Mouse (Mus musculus) layer of hippocampus, adult 9-11 months (tissue): Measurements from ENCODE around the gene Flt1.

ENCODE experiments used
- DNase-seq: peaks from one replicate; pipeline ENCODE4 v3.0.0; 2022

The Flt1 gene

DNA sequence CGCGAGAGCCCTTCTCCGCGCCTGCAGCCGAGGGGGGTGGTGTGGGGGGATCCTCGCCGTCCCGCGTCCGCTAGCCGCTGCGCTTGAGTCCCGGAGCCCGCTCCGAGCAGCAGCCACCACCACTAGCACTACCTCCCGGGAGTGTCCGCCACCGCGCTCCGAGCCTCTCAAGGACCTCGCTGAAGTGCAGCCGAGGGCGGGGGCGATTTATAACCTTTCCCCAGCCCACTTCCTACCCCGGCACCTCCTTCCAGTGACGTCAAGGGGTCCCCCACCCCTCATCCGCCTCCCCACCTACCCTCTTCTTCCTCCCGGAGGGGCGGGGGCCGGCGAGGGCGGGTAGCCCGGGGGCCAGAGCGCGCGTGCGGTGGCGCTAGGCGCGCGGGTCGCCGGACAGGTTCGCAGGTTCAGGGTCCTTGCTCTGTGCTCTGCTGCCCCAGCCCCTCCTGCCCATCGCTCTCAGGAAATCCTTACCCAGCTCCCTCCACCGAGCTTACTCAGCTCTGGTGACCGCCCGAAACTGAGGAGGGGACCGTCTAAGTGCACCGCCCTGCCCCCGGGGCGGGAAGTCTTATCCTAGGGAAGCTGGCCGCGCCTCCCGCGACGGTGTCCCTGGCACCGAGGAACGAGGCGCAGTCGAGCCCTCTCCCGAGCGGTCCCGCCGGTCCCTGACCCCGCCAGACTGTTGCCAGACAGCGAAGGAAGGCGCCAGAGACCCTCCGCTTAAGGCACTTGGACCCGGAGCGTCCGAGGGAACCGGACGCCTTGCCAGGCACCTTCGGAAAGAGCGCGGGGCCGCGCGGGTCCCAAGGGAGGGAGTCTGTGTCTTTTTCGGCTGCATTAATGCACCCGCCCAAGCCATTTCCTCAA is at the start of gene Flt1:
Gene Flt1 (minus strand): TSS at position 181 of the 870 bp plus-strand sequence.
- no peak for DNase-seq

DNA sequence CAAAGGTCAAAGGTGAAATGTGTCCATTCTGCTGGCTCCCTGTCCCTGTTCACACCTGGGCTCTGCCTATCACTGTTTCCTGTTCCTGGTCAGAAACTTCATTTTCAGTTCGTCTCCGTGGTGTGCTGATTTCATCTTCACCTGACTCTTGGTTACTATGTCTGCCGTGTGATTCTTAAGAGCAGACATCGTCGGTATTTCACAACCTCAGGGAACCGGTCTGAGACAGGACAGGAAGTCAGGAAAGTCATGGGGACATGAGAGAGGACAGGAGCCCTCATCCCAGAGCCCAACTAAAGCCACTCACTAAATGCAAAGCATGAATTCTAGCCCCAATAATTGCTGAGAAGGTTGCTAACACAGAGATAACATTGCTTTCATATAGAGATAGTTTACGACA is 49.4 kb upstream of the Flt1 start:
- DNase-seq: no peak

DNA sequence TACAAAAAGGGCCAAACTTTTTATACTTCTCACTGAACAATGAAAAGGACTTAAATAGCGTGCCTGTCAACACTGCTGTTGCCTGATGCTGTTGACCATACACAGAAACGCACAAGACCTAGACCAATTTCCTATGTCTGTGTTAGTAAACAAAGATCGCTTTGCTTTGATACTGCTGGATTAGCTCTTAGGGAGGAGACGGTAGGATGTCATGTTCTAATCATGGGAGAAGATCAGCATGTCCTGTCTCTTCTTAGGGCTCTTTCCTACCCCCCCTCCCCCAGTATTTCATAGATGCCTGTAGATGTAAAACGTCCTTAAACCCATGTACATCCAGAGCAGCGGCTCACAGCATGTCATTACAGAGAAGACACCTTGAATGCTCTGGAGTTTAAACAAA is 44.1 kb upstream of the Flt1 start:
- no peak for DNase-seq

DNA sequence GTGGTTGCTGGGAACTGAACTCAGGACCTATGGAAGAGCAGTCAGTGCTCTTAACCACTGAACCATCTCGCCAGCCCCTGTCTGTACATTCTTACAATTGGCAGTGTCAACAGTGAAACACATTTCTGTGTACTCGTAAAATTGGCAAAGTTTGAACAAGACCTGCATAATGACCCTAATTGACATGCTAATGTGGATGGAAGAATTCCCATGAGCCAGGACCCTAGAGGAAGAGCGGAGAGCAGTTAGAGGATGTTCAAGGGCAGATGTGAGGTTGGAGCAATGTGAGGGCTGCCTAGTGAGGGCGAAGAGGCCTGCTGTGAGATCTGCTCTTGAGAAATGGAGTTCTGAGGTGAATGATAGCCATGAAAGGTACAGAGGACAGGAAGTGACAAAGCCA is 38.2 kb upstream of the Flt1 start:
- no peak for DNase-seq

DNA sequence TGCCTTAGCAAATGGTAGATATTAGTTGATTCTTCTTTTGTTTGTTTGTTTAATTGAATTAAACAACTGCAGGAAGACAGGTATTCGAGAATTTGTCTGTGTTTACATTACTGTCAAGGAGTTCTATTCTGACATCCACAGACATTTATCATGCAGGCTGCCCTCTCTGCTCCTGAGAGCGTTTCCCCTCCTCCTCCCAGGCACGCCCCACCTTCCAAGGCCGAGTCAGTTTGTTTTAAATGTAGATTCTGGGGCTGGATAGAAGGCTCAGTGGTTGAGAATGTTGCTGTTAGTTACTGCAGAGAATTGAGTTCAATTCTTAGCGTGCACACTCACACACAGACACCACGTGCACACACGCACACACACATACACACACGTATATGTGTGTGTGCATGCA is 36.2 kb upstream of the Flt1 start:
- no peak for DNase-seq

DNA sequence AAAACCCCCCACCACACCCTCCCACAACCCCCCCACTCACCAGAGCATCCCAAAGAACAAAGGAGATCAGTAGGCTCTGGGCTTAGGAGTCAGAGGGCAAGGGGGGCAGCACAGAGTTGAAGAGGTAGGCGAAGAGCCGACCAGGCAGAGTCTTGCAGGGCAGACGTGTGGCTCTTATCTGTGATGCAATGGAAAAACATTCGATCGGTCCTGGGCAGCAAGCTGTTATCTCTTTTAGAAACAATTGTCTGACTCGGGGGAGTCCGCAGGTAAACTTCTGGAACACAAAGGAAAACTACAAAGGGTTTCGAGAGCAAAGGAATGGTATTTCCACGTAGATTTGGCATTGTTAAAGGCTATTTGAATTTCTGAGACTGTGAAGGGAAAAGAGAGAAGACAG is 35.5 kb upstream of the Flt1 start:
- no peak for DNase-seq

DNA sequence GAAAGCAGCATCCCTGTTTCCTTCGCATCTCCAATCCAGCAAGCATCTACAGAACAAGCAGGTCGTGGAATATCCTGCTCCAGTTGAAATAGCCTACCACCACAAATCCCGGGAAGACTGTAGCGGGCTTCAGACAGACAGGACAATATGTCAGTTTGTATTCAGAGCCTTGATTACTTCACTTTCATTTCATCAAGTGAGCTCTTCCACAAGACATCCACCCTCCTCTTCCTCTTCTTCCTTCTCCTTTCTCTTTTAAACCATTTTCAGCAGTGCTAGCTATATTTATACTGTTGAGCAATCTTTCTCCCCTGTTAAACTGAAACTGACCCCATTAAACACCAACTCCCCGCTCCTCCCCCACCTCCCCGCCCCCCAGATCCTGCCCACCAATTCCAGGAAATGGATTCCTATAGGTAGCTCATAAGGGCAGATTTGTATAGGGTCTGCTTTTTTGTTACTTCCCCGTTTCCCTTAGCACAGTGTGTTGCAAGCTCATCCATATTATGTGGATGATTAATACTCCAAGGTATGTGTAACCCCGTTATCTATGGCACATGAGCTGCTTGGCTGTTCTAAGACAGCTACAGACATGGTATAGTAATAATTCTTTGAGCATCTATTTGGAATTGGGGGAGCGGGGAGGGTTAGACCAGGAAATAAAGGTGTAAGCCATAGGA is 33.0 kb upstream of the Flt1 start:
- no peak for DNase-seq

DNA sequence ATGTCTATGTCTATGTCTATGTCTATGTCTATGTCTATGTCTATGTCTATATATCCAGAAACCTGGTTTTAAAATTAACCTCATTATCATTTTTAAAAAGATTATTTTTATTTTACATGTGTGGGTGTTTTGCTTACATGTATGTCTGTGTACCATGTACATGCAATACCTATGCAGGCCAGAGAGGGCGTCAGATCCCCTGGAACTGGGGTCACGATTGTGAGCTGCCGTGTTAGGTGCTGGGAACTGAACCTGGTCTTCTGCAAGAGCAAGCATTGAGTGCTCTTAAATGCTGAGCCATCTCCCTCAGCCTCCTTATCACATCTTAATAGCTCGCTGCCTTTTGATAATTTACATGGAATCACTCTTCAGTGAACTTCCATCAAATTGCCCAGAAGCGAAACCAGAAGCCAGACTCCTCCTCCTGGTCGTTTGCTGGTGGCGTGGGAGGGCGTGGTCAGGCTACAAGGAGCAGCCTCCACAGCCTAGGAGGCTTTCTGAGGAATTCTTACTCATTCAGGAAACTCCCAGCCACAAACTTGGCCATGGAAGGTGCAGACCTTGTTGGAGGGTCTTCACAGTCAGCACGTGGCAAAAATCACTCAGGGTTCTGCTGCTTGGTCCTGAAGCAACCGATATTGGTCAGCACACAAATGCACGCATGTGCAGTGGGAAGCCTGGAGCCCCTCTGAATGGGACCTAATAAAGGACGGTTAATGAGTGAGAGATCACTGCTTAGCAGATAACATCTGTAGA is 32.2 kb upstream of the Flt1 start:
- DNase-seq: peak; percentile 25

DNA sequence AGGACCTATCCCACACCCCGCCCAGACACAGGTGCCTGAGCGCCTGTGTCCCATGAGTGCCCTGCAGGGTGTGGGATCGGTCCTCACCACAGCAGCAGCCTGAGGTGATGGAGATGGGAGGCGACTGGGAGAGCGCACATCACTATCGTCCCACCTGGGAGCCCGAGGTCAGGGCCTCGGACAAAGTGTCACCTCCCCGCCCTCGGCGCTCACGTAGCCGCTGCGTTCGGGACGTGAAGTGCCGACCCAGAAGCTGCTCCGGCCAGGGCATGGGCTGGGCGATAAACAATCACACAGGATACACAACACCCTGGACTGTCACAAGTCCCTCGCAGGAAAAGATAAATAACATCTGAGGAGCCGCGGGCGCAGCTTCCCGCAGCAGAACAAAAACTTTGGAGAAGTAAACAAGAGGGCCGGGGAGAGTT is 27.1 kb upstream of the Flt1 start:
- DNase-seq: no peak

DNA sequence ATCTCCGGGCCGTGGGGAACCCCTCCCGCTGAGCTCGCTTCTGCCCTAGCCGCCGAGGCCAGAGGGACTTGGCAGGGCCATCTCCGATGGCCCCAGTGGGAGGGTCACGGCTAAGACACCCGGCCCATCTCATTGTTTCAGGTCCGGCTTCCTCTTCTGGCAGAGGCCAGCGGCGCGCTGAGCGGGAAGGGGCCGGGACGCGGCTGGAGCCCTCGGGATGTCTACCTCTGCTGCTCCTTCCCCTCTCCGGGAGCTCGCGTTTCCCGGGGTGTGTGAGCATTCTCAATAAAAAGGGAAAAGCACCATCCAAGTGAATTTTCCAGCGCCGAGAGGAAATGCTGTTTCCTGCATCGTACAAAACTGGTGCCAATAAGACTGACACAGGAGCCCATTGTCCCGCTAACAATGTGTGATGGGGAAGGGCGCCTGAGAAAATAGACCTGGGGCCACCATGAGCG is 25.9 kb upstream of the Flt1 start:
- DNase-seq: peak; percentile 19

DNA sequence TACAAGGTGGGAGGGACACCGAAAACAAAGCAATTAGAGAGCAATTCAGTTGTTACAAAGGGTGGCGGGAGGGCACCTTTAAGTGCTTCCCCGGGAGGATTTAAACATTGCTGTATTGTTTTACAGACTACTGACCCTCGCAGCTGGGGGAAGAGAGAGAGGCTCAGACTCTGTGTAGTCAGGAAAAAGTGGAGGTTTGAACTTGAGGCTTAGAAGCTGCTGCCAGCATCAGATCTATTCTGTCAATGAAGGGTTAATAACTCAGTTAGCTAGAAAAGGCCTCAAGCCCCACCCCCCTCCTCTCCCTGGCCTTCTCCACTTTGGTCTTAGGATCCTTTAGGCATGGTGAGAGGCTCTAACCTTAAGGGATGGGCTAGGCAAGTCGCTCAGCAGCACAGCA is 24.2 kb upstream of the Flt1 start:
- no peak for DNase-seq

DNA sequence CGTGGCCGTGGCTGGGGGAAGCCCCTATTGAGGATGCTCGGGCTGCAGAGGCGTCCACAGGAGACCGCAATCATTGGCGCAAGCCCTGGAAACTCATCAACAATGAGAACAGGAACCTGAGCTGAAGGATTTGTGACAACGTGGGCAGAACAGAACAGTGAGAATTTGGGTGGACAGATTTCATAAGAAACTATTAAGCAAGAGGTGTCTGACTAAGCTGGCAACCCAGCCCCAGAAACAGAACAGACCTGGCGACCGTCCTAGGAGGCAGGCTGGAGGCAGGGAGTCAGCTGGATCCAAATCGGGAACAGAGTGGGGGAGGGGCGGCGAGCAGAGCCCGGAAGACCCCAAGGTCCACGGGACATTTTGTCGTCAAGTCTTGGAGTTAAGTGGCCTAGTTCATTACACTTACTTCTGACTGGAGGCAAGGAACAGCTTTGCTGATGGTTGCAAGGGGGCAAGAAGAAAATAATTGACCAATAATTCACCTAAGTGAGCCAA is 22.3 kb upstream of the Flt1 start:
- DNase-seq: peak; percentile 67

DNA sequence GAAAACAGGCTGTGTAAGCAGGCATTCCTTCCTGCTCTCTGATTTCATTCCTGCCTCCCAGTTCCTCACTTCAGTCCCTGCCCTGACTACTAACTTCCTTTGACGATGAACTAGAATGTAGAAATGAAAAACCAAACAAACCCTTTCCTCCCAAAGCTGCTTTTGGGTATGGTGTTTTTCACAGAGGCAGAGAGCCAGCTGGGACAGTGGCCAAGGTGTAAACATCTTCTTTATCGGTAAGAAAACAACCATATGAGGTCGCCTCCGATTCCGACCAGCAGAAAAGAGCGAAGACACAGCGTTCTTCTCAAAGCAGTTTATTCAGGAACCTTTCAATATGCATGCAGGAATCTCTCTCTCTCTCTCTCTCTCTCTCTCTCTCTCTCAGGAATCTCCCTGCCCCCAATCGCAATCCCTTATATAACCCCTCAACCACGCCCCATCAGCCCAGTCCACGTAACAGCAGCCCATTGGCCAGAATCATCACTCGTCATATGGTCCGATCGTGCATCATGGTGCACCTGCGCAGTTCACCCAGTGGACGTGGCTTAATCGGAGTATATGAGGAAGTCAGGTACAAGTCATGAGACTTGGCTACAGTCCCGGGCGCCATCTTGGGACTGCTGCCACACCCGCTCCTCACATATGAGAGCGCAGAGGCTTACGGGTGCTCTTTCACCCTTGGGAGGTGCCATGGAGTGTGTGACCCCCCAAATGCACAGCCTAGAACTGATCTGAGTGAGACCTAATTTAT is 19.3 kb upstream of the Flt1 start:
- no peak for DNase-seq

DNA sequence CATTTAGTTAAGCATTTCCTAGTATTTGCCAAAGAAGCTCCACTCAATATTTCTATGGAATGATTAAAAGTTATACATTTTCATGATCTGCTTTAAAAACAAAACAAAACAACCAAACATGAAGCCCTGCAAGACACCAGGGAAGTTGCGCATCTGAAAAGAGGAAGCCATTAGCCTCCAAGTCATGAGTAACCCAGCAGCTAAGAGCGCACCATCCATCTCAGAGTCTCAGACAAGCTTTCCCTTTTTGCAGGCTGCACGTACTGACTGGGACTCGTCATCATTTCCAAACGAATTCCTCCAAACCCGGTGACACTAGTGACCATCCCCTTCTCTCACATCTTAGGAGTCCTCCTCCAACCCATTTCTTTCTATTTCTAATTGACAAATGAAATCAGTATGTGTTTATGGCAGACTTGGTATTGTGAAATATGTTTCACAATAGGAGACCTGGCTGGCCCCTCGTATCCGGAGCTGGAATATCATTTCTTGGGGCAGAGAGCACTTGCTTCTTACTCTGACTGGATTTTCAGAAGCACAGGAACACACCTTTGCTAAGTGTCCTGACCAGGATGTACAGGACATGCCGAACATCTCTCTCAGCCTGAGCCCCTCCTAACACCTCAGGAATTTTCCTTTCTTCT is 16.8 kb upstream of the Flt1 start:
- DNase-seq: no peak

DNA sequence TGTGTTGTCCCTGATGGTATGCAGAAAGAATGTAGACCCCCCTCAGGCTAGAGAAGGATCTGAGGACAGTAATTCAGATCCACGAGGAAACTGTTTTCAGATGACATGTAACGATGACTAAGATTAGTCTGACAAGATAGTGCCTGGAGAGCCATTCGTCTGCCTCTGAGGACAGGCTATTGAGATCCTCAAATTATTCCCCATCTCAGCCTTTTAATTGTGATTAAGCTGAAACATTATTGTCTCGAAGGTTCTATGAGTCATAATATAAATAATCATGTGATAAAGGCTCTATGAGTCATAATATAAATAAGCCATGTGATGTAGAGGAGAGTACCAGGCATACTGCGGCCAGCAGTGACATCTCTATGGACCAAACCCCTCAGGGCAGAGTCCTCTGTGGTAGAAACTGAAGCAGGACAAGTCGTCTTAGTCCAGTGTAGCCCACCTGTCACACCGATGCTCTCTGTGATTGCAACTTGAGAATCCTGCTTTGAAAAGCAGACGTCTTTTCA is 11.0 kb upstream of the Flt1 start:
- no peak for DNase-seq

DNA sequence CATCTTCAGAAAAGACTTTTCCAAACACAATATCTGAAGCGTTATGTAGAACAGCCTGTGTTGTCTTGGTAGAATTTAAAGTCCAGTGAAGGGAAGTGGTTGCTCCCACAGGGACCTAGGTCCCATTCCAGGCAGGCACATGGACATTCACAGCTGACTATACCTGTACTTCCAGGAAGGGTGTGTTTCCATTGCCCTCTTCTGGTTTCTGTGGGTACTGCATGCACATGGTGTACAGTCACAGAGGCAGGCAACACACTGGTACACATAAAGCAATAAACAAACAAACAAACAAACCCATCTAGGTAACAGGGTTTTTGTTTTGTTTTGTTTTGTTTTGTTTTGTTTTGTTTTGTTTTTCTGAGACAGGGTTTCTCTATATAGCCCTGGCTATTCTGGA is 7.9 kb upstream of the Flt1 start:
- DNase-seq: no peak

DNA sequence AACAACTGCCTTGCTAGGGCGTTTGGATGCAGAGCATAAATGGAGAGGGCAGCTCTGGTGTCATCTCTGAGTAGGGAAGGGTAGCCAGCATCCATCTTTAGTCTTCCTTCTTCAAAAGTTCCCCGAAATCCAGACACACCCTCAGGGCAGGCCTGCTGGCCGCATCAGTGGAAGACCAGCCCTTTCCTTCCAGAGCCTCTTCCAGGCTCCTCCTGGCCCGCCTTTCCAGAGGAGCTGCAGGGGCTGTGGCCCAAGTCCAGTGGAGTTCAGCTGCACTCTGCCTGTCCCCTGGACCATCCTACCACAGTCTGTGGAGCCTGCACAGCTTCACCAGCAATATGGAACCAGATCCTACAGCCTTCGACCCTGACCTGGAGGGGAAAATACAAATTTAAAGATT is 7.1 kb upstream of the Flt1 start:
- DNase-seq: no peak

DNA sequence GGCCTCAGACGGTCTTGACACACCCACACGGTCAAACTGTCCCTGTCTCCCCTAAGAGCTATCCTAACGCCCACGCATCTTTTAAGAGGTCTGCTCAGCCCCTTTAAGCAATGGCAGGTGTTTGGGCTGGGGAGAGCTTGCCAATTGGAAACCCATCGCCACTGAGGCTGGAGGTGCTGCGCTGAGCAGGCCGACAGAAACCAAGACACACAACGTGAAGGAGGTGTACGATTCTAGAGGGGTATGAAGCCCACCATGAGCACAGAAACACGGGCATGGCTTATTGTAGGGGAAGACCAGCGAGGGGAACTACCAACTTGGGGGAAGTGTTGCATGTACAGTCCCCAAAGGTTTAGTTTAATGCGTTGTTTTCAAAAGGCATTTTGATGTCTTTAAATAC is 1.7 kb upstream of the Flt1 start:
- DNase-seq: no peak

DNA sequence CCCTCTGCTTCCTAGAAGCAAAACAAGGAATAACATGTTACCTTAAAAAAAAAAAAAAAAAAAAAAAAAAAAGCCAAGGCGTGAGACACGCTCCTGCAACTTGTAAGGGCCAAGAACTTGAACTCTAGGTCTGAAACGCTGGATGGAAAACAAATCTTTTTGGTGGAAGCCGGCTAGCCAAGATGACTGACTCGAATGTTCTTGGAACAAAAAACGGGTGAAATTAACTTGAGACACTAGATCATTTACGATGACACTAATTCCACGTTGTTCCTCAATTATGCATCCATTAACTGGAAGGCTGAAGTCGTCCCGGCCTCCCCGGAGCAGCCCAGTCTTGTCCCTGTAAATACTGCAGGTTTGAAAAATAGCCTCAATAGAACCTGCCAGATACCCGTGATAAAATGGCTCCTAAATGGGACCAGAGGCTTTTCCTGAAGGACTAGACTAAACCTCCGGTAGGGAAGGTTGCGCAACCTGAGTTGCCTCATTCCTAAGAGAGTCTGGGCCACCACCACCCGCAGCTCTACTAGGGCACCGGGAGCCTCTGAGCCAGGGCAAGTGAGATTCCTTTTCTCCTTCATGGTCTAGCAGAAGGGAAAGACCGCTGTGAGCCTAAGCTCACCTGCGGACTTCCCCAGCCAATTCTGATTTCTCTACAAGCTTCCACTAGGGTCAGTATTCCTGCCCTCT is 1.0 kb upstream of the Flt1 start:
- DNase-seq: no peak

DNA sequence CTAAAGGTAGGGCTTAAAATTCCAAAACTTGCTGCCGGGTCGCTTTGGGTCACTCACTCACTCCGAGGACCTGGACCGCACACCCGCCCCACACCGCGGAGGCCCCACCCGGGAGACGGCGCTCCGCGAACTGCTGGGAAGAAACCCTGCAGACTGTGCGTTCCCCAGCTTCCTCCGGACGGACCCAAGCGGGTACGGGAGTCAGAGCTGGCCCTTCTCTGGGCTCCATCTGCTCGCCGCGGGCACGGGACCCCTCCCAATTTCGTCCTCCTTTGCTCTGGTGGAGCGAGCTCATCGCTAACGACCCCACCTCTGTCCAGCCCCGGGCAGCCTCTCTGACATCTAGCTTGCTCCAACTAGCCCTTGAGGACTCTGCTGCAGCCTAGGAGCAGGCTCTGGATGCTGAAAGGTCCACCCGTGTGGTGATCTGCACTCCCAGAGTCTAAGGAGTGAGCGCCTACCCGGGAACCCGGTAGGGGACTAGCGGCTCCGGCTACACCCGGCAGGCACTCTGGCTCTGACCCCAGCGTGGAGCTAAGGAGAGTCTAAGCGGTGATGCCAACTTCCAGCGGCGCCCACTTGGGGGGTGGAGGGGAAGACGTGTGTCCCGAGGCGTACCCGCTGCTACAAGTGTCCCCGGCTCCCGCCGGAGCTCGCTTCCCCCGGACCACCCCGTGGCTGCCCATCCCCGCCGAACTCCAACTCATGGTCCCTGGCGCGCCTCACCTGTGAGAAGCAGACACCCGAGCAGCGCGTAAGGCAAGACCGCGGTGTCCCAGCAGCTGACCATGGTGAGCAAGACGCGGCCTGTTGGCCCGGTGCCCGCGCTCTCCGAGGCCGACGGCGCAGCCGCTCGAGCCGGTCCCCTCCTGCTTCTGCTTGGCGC is 623 bp downstream of the Flt1 start:
- no peak for DNase-seq
